Mouse (Mus musculus): ENCODE measurements at regions not wholly inside any gene's neighbourhood (a gene's known extent, or its start where the extent isn't known, plus 50 kb on each side); places are given as distances from the start of the nearest gene placed in this dataset.

DNA sequence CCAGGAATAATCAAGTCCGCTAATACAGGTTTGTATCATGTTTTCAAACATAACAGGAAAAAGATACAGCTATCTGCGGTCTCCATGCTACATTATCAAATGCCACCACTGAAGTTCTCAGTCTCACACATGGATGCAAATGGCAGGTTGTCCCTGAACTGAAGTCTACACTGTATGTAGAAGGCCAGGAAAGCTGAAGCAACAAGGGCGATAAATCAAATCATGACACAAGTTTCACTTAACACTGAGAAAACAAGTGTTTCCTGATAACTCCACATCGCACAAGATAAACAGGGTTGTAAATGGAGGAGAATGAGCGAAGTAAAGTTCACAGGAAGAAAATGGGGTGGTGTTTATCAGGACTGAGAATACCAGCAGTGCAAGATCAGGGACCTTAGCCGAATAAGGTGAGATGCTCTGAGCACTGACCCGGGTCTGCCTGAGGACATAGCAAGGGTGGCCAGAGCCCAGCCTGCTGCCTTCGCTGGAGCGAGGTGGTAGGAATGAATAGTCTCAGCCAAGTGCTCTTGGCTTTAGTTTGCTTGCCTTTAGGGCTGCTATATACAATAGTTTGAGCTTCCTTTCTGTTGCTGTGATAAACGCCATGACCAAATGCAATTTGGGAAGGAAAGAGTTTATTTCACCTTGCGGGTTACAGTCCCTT, 196.3 kb upstream of the Nfe2l3 start:
- intact Hi-C loops (cut with DNase I): no loop called here
- no peak for DNase-seq

- no peak for DNase-seq
- intact Hi-C loops (cut with DNase I): no loop called here
Measured at GRCm38 (mm10) chr6:51240039-51240438, 192.4 kb upstream of the Nfe2l3 start.

DNA sequence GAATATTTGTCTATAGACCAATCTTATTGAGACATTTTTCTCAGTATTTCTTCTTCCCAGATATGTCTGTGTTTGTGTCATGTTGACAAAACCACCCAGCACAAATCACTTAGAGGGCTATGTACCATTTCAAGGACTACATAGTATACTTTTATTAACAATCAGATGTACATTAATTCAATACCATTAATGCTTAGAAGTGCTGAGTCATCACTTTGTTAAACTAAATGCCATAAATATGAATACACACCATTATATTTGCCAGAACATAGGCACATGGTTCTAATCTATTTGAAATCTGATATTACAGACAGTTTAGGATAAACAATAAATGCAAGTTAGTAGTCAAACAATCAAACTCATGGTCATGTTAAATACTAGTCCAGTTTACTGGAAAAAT, 182.2 kb upstream of the Nfe2l3 start:
- intact Hi-C loops (cut with DNase I): no loop called here
- no peak for DNase-seq

- no peak for DNase-seq
- intact Hi-C loops (cut with DNase I): no loop called here
Measured at GRCm38 (mm10) chr6:51251432-51251831, 181.0 kb upstream of the Nfe2l3 start.

DNA sequence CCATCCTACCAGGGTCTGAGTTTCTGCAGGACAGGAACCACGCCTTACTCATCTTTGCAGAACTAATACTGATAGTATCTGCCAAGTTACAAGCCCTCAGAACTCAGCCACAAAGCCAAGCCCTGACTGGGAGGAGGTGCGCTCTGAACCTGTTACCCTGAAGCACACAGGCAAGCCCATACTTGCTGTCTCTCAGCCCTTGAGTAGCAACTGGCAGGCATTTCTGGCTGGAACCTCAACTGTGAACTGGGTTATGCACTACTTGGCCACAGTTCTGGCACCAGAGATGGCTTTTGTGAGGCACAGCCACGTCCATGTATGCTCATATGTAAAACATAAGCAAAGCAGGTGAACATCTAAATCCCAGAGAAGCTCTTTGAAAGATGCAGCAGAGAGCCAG, 179.7 kb upstream of the Nfe2l3 start:
- intact Hi-C loops (cut with DNase I): no loop called here

DNA sequence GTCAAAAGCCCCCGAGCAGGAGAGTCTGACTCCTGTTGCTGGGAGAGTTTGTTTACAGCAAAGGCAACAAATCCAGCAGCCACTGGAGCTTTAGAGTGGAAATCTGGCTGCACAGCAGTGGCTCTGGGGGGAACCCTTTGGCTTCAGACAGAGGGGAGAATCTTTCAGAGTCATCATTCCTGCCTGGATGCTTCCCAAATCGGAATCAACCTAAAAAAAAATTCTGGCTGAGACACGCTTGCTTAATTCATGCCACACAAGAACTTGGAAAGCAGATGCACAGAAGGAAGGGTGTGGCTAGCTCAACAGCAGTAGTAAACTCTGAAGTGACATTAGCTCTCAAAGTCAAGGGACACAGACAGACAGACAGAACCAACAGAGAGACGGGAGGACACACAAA, 175.8 kb upstream of the Nfe2l3 start:
- intact Hi-C loops (cut with DNase I): no loop called here
- DNase-seq: no peak

More for the DNA sequence above, 179.7 kb upstream of the Nfe2l3 start:
- no peak for DNase-seq

DNA sequence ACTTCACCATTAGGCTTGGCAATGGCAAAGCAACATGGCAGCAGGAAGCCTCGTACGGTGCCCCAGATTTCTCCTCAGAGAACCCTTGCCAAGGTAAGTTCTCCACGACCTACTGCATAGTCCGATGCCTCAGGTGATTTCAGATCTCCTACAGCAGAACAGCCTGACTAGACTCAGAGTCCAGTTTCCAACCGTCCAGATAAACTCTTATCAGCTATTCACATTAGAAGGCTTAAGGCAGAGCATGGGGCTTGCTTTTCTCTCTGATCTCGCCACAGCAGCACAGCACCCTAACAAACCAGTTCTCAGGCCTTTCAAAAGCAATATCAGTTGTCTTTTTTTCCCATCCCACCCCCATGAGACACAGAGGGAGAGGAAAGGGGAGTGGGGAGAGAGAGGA, 174.9 kb upstream of the Nfe2l3 start:
- intact Hi-C loops (cut with DNase I): no loop called here

DNA sequence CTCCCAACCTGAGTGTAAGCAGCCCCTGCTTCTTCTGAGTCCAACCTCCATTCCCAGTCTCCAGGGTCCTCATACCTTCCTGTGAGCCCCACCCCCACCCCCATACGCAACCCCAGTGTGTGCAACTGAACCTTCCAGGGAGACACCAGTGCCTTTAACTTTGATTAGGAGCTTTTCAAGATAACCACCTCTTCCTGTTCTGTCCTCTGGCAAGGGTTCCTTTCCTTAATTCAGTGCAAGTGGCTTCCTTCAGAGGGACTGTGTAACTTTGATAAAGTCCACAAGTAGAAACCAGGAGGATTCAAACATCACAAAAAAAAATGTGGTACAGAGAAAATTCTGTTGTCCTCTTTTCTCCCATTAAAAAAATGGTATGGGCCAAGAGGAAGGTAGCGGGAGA, 174.2 kb upstream of the Nfe2l3 start:
- DNase-seq: no peak
- intact Hi-C loops (cut with DNase I): no loop called here

More for the DNA sequence above, 174.9 kb upstream of the Nfe2l3 start:
- no peak for DNase-seq

DNA sequence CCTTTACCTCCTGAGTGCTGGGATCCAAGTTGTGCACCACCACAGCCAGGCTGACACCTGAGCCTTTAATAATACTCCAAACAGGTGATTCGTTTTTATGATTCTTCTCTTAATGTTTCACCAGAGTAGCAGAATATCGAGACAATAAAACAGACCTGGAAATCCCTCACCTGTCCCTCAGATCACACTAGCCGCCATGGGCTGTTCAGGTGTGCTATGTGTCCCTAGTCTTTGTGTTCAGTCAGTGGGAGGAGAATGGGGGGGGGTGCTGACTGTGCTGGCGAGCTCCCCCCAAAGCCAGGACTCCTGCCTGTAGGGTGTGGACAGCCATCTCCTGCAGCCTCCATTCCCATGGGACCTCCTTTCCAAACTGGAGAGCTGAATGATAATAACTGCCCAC, 168.9 kb upstream of the Nfe2l3 start:
- intact Hi-C loops (cut with DNase I): no loop called here
- no peak for DNase-seq

DNA sequence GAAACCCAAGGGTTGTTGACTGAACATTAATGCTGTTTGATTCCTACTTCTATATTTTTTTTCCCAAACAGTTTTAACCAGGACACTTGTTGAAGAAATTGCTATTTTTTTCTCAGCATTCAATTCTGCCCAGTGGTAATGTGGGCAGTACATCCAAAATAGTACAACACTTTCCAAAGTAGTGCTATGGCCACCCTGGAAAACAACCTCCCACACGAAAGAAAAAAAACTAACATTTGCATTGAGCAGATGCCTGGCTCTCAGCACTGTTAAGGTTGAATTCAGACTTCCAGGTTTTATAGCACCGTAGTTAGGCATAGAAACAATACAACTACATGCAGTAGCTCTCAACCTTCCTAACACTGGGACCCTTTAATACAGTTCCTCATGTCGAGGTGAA, 167.1 kb upstream of the Nfe2l3 start:
- no peak for DNase-seq
- intact Hi-C loops (cut with DNase I): loop anchor here (5.0 kb wide), 1 partner anchor 48 kb away; no protein-coding TSS in a partner anchor

- no peak for DNase-seq
- intact Hi-C loops (cut with DNase I): loop anchor here (5.0 kb wide), 1 partner anchor 49 kb away; no protein-coding TSS in a partner anchor
Measured at GRCm38 (mm10) chr6:51266721-51267120, 165.7 kb upstream of the Nfe2l3 start.

- intact Hi-C loops (cut with DNase I): loop anchor here (5.0 kb wide), 1 partner anchor 51 kb away; no protein-coding TSS in a partner anchor
- DNase-seq: no peak
Measured at GRCm38 (mm10) chr6:51267888-51268287, 164.6 kb upstream of the Nfe2l3 start.

DNA sequence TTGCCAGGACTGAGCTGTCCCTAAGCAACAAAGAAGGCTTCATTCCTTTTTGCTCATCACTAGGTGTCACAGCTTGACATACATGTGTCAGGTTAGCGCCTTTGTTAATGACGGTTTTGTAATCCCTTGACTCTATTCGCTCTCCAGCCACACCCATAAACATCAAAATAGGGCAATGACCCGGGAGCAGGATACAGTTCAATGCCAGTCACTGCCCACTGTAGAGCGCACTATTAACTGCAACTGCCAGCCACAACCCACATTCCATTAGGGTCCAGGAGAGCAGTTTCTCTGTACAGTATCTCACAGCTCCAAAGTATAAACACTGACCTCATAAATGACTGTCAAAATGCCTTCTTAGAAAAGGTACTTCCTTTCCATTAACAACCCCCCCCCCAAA, 163.5 kb upstream of the Nfe2l3 start:
- intact Hi-C loops (cut with DNase I): loop anchor here (5.0 kb wide), 1 partner anchor 52 kb away; no protein-coding TSS in a partner anchor
- no peak for DNase-seq

DNA sequence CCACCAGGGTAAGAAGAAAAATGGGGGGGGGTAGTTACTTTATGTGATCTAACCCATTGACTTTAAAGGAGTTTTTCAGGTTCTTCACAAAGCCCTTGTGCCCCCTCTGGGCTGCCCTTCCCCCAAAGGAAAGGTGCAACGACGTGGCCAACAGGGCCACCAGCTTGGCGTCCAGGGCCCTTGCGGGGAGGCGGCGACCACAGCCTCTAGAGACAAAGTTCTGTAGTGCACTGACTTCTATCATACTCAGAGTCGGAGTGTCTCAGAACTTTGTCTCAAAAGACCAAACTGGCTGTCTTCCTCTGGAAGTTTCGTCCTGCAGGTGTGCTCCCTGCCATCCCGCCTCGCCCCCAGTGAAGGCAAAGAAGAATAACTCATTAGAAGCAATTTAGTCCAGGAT, 162.9 kb upstream of the Nfe2l3 start:
- DNase-seq: peak in 1 of 2 experiments; percentile 47
- intact Hi-C loops (cut with DNase I): loop anchor here (1.0 to 5.0 kb wide), 3 partner anchors 52 to 93 kb away; no protein-coding TSS in a partner anchor

DNA sequence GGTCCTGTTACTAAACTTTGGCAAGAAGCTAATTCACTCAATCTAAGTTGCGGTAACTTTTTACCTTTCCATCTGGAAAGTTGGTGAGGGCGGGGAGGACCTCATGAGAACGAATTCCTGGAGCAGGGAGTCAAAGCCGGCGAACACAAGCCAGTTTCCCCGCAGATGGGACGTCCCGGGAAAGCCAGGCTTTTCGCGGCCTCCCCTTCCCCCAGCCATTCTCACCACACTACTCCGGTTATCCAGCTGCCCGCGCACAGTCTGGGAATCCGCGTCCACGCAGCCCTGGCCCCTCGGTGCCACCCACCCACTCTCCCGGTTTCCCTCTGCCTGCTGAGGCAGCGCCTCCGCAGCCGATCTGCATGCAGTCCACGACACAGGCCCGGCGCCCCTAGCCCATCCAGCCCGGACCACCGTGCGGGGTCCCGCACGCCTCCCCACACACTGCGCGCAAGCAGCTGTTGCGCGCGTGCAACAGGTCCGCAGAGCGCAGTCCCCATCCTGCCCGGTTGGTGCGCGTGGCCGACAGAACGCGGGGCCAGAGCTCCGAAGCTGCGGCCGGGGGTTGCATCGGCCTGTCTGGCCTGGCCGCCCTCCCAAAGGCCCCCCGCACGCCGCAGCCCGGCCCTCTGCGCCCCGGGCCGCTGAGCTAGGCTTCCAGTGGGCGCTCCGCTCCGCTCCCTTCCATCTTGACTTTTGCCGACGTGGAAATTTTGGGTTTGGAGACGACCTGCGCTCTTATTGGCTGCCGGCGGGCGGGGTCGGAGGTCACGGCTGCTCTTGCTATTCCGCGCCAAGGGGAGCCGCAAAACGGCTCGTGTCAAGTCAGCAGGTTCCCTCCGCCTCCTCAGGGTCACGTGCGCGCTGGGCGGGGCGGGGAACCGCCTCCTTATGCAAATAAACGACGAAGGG, 162.0 kb upstream of the Nfe2l3 start:
- intact Hi-C loops (cut with DNase I): loop anchor here (1.0 to 5.0 kb wide), 2 partner anchors 62 to 92 kb away; no protein-coding TSS in a partner anchor
- peak; percentile 82 to 92 for DNase-seq

GRCm38 (mm10) chr6:51271128-51271480, 161.4 kb upstream of the Nfe2l3 start:
- intact Hi-C loops (cut with DNase I): loop anchor here (5.0 kb wide), 1 partner anchor 61 kb away; no protein-coding TSS in a partner anchor
- DNase-seq: no peak

DNA sequence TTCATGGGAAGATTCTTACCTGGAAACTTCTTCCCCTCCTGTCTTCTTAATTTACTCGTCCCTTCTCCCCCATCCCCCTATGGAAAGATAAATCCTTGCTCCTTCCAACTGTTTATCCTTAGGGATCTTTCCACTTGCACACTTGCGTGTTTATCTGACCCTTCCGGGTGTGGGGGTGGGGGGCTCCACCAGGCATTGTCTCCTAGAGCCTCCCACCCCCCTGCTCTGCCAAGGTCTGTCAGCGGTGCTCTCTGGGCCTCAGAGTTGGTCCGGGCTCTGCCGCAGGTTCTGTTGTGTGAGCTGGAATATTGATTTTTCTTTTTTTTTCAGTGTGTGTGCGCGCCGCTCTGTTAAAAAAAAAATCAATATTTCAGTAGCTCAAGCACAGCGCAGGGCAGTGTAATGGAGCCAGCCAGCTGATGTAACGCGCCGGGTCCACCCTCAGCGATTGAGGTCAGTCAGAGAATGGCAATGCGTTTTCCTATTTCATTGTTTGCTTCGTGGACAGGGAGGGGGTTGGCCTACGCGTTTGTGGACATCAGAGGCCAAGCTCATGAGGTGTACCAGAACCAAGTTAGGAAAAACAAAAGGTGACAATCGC, 160.2 kb upstream of the Nfe2l3 start:
- intact Hi-C loops (cut with DNase I): loop anchor here (5.0 kb wide), 1 partner anchor 60 kb away; no protein-coding TSS in a partner anchor
- DNase-seq: no peak

GRCm38 (mm10) chr6:51279491-51279890, 153.0 kb upstream of the Nfe2l3 start:
- DNase-seq: no peak
- intact Hi-C loops (cut with DNase I): no loop called here

GRCm38 (mm10) chr6:51280231-51280630, 152.2 kb upstream of the Nfe2l3 start:
- DNase-seq: no peak
- intact Hi-C loops (cut with DNase I): no loop called here

DNA sequence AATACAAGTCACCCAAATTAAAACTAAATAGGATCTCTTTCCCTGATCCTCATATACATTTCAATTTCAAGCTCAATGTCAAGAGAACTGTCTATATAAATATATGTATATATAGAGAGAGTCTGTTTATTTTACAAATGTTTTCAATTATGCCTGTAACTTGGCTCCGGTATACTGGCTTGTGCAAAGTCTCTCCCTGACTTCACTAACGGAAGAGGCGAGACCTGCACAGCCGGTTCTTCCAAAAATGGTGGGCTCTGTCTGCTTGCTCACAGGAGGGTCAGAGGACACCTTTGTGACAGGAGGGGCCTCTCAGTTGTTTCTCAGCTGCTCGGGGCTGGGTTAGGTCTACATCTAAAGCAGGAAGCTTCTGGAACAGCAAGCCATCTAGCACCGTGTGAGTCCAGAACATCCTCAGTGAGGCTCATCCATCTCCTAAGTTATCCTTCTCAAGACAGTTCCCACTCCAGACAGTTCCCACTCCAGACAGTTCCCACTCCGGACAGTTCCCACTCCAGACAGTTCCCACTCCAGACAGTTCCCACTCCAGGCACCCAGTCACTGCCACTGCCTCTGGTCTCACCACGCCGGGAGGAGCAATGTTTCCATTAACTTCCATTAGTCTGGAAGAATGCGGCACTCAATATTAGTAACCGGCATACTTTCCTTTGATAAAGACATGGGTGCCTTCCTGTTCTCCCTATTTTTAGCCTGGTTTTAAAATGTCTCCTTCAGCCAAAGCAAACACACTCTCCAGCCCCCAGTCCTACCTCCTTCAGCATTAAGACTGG, 148.4 kb upstream of the Nfe2l3 start:
- intact Hi-C loops (cut with DNase I): no loop called here

More for the DNA sequence above, 148.4 kb upstream of the Nfe2l3 start:
- no peak for DNase-seq

All from heart, postnatal 14 days (tissue).